Mouse (Mus musculus) neural tube, embryonic 11.5 days (tissue): ENCODE results near the gene Pip4k2c. TPM values are rescaled to one million over a fixed set of nuclear protein-coding genes. Genes with fewer than 3 reads are reported as not detected.
"Not testable (repeated sequence)": the region's sequence is repeated elsewhere in the genome, so short reads cannot be mapped to it uniquely, and the experiment has no call there.

Experiments
- ATAC-seq: fragments of 200-750 bp; cut with Nextera tagmentation; 2 replicates; pipeline ENCODE4 v1.8.0; 2017; ENCODE audit warnings: moderate number of reproducible peaks, mild to moderate bottlenecking, moderate TSS enrichment, moderate library complexity; ENCODE audit not compliant: insufficient read depth, low FRiP score, low TSS enrichment
- DNase-seq: peaks from one replicate; pipeline ENCODE4 v3.0.0-alpha.2; 2015; ENCODE audit warnings: low spot score
- H3K27ac ChIP-seq: fragments of 300-500 bp; sonication (generic); 2 replicates; pipeline ENCODE4 v1.5.1; 2014; ENCODE audit warnings: low read depth, mild to moderate bottlenecking, low read length
- H3K27me3 ChIP-seq: fragments of 300-500 bp; sonication (generic); 2 replicates; pipeline ENCODE4 v1.6.1; 2014; ENCODE audit warnings: mild to moderate bottlenecking, low read length, mixed read lengths; ENCODE audit not compliant: control insufficient read depth, insufficient read depth
- H3K36me3 ChIP-seq: fragments of 300-500 bp; sonication (generic); 2 replicates; pipeline ENCODE4 v1.6.1; 2014; ENCODE audit warnings: mild to moderate bottlenecking, low read length, moderate library complexity, mixed read lengths; ENCODE audit not compliant: control insufficient read depth, insufficient read depth
- H3K4me1 ChIP-seq: fragments of 300-500 bp; sonication (generic); 2 replicates; pipeline ENCODE4 v1.6.1; 2014; ENCODE audit warnings: low read length, mixed read lengths; ENCODE audit not compliant: control insufficient read depth, insufficient read depth
- H3K4me2 ChIP-seq: fragments of 300-500 bp; sonication (generic); 2 replicates; pipeline ENCODE4 v1.6.1; 2014; ENCODE audit warnings: low read depth, mild to moderate bottlenecking, moderate library complexity
- H3K4me3 ChIP-seq: fragments of 300-500 bp; sonication (generic); 2 replicates; pipeline ENCODE4 v1.5.1; 2014; ENCODE audit warnings: low read depth, low read length
- H3K9ac ChIP-seq: fragments of 300-500 bp; sonication (generic); 2 replicates; pipeline ENCODE4 v1.6.1; 2014; ENCODE audit warnings: mild to moderate bottlenecking, low read length
- H3K9me3 ChIP-seq: fragments of 300-500 bp; sonication (generic); 2 replicates; pipeline ENCODE4 v1.6.1; 2016; ENCODE audit warnings: low read length; ENCODE audit not compliant: control insufficient read depth
- WGBS: fragments of 180-500 bp; shearing (Covaris S2); extraction: QIAGEN DNeasy Blood & Tissue Kit; methylation state at CpG from one replicate; pipeline ENCODE4 v1.1.7; 2014; 5-methylcytosine and 5-hydroxymethylcytosine counted together
- polyA plus RNA-seq: library from polyadenylated mRNA; unstranded; fragments of >200 nt; fragmentation: Nextera tagmentation; extraction: Ambion mirVana; gene quantifications from 2 replicates; pipeline ENCODE4 v1.2.1, GENCODE M21; 2014

The Pip4k2c gene
- polyA plus RNA-seq, 1 experiment from 2014 or later, result 16.4 TPM

GRCm38 (mm10) chr10:127195328-127196129 lies 15.9 kb downstream of the Pip4k2c start, which contains the start of gene Dtx3:
Gene Dtx3 (minus strand): TSS chr10:127195728.
- H3K4me3 ChIP-seq, result peak within 1 kb of the TSS; percentile 95
- under 1% methylated on average over 42 of the region's 47 CpGs for WGBS
- H3K9me3 ChIP-seq, result no peaks in the 10 kb centered on the region
- H3K9ac ChIP-seq, result peak within 1 kb of the TSS; percentile 89
- H3K27ac ChIP-seq, result peak within 1 kb of the TSS; percentile 88
- DNase-seq (peak; percentile 61), ATAC-seq (peak; percentile 63)
- peaks cover 19% of the 10 kb centered on the region for H3K4me1 ChIP-seq
- peak within 1 kb of the TSS; percentile 91 for H3K4me2 ChIP-seq
- no peaks in the 10 kb centered on the region for H3K27me3 ChIP-seq
- H3K36me3 ChIP-seq, result peaks cover 13% of the 10 kb centered on the region

- Histone ChIP-seq H3K36me3 (peaks cover 13% of the 10 kb centered on the region), H3K27me3 (no peaks in the 10 kb centered on the region), H3K4me3 (peak overlapping the region; percentile 95), H3K9me3 (no peaks in the 10 kb centered on the region), H3K4me1 (peaks cover 26% of the 10 kb centered on the region), H3K4me2 (peak overlapping the region; percentile 91), H3K9ac (peak overlapping the region; percentile 89), H3K27ac (peak overlapping the region; percentile 88)
- 23% methylated on average over 22 of the region's 22 CpGs for WGBS
- ATAC-seq (peak; percentile 42), DNase-seq (no peak)
These were observed 16.7 kb downstream of the Pip4k2c start for GRCm38 (mm10) chr10:127194428-127195327.

GRCm38 (mm10) chr10:127193011-127193410 lies 18.4 kb downstream of the Pip4k2c start:
- 84% methylated on average over 9 of the region's 9 CpGs for WGBS

GRCm38 (mm10) chr10:127192057-127192328 lies 19.4 kb downstream of the Pip4k2c start:
- peaks cover 26% of the 10 kb centered on the region for H3K4me1 ChIP-seq
- not testable (repeated sequence) for H3K4me2 ChIP-seq, H3K27ac ChIP-seq, H3K27me3 ChIP-seq, DNase-seq, H3K9ac ChIP-seq, ATAC-seq, H3K4me3 ChIP-seq, H3K9me3 ChIP-seq
- peaks cover 13% of the 10 kb centered on the region for H3K36me3 ChIP-seq
- 79% methylated on average over 1 of the region's 1 CpGs for WGBS

More at GRCm38 (mm10) chr10:127193011-127193410, 18.4 kb downstream of the Pip4k2c start:
- H3K36me3 ChIP-seq, result peaks cover 13% of the 10 kb centered on the region
- H3K9me3 ChIP-seq, result no peaks in the 10 kb centered on the region
- no peaks in the 10 kb centered on the region for H3K27me3 ChIP-seq
- H3K4me1 ChIP-seq, result peaks cover 32% of the 10 kb centered on the region
- H3K9ac ChIP-seq, result no peak overlapping the region
- 0 out of 2 replicates have a peak overlapping the region, but pooled peaks have one; percentile 2 for H3K4me3 ChIP-seq
- H3K4me2 ChIP-seq, result no peak overlapping the region
- no peak overlapping the region for H3K27ac ChIP-seq
- no peak for ATAC-seq
- DNase-seq, result no peak

- H3K4me1 ChIP-seq, result peaks cover 22% of the 10 kb centered on the region
- WGBS, result 81% methylated on average over 19 of the region's 19 CpGs
- no peak overlapping the region for H3K27ac ChIP-seq
These were observed 20.0 kb downstream of the Pip4k2c start for GRCm38 (mm10) chr10:127191191-127192056.

GRCm38 (mm10) chr10:127190398-127191190 lies 20.8 kb downstream of the Pip4k2c start:
- H3K4me2 ChIP-seq, result peak overlapping the region; percentile 99
- no peak for ATAC-seq
- no peaks in the 10 kb centered on the region for H3K9me3 ChIP-seq
- no peak for DNase-seq
- peaks cover 17% of the 10 kb centered on the region for H3K36me3 ChIP-seq
- peaks cover 19% of the 10 kb centered on the region for H3K4me1 ChIP-seq
- peak overlapping the region; percentile 76; the same call in 1 of the 2 replicates for H3K27ac ChIP-seq
- H3K27me3 ChIP-seq, result no peaks in the 10 kb centered on the region
- 38% methylated on average over 14 of the region's 14 CpGs for WGBS
- peak overlapping the region; percentile 79; the same call in 1 of the 2 replicates for H3K4me3 ChIP-seq
- no peak overlapping the region for H3K9ac ChIP-seq

More at GRCm38 (mm10) chr10:127191191-127192056, 20.0 kb downstream of the Pip4k2c start:
- H3K9ac ChIP-seq, result no peak overlapping the region
- no peak overlapping the region for H3K4me2 ChIP-seq
- no peak overlapping the region for H3K4me3 ChIP-seq
- no peaks in the 10 kb centered on the region for H3K27me3 ChIP-seq
- no peaks in the 10 kb centered on the region for H3K9me3 ChIP-seq
- ATAC-seq, result no peak
- peaks cover 15% of the 10 kb centered on the region for H3K36me3 ChIP-seq
- DNase-seq, result no peak

GRCm38 (mm10) chr10:127189651-127190381 lies 21.6 kb downstream of the Pip4k2c start, which contains the start of gene Arhgef25:
Gene Arhgef25 (minus strand): TSS chr10:127190083.
- WGBS, result under 1% methylated on average over 35 of the region's 35 CpGs
- peak; percentile 16; the same call in 1 of the 2 replicates for ATAC-seq

More at GRCm38 (mm10) chr10:127189651-127190381, 21.6 kb downstream of the Pip4k2c start, which contains the start of gene Arhgef25:
- DNase-seq, result peak; percentile 61
- H3K9me3 ChIP-seq, result no peaks in the 10 kb centered on the region
- H3K27ac ChIP-seq, result peak within 1 kb of the TSS; percentile 87
- peak within 1 kb of the TSS; percentile 79 for H3K4me3 ChIP-seq
- peaks cover 16% of the 10 kb centered on the region for H3K4me1 ChIP-seq
- peak within 1 kb of the TSS; percentile 92 for H3K9ac ChIP-seq
- H3K27me3 ChIP-seq, result no peaks in the 10 kb centered on the region
- peak within 1 kb of the TSS; percentile 99 for H3K4me2 ChIP-seq
- H3K36me3 ChIP-seq, result peaks cover 17% of the 10 kb centered on the region
